Mouse (Mus musculus): ENCODE data around the gene Irx6.
A peak's percentile ranks its signal among the peaks of the same experiment; 100 is the strongest.

Irx6 gene

GRCm38 (mm10) chr8:92674244-92675128 is at the start of gene Irx6:
Gene Irx6, plus strand, starts transcription at chr8:92674288.
- no peak for DNase-seq

GRCm38 (mm10) chr8:92628711-92629650 is 45.1 kb upstream of the Irx6 start:
- DNase-seq = no peak

- DNase-seq = no peak
These were observed 40.9 kb upstream of the Irx6 start for GRCm38 (mm10) chr8:92633199-92633598.

- DNase-seq = no peak
These were observed 33.3 kb upstream of the Irx6 start for GRCm38 (mm10) chr8:92640820-92641219.

DNA sequence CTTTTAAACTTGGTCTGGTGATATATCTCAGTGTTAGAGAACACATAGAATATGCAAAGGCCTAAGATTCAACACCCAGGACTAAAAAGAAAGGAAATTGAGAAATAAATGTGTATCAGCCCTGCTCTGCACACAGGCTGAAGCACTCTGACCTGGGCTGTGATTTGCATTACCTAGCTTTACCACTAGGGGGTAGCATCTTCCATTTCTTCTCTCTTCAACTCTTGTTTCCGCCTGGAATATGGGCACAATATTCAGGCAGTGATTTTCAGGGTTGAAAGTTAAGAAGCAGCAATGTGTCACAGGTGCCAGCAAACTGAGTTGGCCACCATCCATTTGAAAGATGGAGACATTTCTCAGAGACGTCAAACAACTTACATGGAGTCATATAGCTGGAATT is 27.5 kb upstream of the Irx6 start:
- no peak for DNase-seq

DNA sequence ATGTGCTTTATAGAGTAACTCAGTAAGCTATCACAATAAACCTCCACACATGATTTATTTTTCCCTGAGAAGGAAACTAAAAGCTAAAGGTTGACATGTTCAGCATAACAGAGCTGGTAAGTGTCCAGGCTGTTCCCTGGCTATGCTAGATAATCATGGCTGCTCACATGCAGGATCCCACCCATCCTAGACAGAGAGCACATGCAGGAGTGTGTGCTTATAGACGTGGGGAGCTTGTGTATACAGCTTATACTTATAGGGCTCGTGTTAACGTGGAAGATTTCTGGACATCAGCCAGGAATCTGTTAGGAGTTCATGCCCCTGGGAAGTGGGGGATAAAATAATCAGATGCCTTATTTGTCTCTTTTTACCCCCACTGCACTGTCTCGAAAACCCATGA is 9.9 kb upstream of the Irx6 start:
- DNase-seq = no peak

GRCm38 (mm10) chr8:92670236-92670635 is 3.9 kb upstream of the Irx6 start:
- no peak for DNase-seq

- DNase-seq = no peak
These were observed 3.4 kb upstream of the Irx6 start for GRCm38 (mm10) chr8:92670656-92671195.

- DNase-seq = no peak
These were observed 2.2 kb upstream of the Irx6 start for GRCm38 (mm10) chr8:92671892-92672291.

- DNase-seq = no peak
These were observed 987 bp upstream of the Irx6 start for GRCm38 (mm10) chr8:92673101-92673500.

- no peak for DNase-seq
These were observed 389 bp upstream of the Irx6 start for GRCm38 (mm10) chr8:92673555-92674243.

- DNase-seq = no peak
These were observed 4.3 kb downstream of the Irx6 start for GRCm38 (mm10) chr8:92678407-92678806.

DNA sequence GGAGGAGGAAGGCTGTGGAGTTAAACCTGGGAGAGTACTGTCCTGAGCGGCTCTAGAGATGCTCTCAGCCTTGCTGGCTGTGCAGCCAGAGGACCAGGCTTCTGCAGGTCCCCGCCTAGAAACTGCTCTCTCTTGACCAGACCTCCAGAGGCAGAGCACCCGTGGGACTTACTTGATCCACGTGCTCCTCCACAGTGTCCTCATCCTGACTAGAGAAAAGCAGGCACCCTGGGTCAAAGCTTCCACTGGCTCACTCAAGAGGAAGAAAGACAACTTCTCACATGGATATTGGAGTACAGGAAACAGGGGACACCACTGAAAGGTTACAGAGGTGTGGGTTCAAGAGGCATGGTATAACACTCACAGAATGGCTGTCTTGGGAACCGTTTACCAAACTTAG is 23.3 kb downstream of the Irx6 start:
- no peak for DNase-seq

DNA sequence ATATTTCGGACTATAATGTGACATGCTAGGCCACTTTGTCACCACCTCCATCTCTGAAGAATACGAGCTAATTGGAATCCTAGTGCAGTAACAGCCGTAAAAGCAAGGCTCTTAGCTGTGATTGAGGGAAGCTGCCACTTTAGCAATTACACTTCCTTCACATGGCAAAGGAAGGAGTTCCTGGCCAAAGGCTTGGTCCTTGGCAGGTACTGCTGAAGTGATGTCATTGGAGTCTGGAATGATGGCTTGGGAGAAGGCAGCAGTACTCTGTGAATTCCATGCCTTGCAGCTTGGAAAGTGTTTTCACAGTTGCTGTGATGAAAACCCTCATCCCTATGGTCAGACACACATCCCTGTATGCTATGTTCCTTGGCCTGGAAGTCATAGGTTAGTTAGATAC is 24.3 kb downstream of the Irx6 start:
- DNase-seq = no peak

GRCm38 (mm10) chr8:92699922-92700540 is 25.9 kb downstream of the Irx6 start:
- DNase-seq = no peak

DNA sequence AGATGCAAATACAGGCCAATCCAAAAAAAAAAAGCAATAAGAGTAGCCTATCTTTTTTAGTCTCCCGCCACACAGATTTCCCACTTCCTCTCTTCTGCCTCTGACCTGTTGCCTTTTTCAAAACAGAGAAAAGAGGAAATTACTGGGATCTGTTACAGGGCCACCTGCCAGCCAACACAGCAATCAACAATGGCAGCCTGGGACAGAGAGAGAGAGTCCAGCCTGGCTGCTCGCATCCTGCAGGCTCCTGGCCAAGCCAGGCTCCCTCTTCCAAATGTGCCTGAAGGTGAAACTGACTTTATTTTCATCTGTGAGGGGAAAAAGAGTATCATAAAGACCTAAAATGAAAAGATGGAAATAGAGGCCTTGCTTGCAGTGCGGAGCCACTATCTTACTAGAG is 29.3 kb downstream of the Irx6 start:
- no peak for DNase-seq

DNA sequence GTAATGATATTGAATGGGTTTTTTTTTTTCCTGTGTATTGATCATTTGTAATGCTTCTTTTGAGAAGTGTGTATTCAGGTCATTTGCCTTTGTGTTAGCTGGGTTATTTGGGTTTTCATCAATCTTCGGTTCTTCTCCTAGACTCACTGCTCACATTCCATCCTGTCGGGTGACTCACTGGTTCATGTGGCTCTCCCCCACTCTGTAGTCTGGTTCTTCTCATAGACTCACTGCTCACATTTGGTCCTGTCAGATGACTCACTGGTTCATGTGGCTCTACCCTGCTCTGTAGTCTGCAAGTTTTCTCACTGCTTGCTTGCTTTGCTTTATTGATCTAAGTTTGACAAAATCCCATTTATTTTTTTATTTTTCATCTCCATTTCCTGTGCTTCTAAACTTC is 32.2 kb downstream of the Irx6 start:
- no peak for DNase-seq

DNA sequence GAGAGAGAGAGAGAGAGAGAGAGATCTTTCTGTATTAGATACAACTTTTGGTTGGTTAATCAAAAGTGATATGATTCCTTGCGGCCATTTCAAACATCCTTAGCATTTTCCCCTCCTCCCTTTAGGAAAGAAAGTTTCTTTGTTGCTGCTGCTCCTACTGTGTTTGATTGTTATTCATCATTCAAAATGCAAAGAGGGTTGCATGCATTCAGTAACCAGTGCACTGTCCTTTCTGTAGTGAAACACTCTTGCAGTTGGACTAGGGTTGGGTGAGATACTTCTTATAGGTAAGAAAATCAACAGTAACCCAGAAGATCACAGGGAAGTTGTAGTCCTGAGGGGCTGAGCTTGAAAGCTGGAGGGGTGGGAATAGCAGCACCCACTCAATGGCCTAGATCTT is 39.2 kb downstream of the Irx6 start:
- no peak for DNase-seq

- DNase-seq = no peak
These were observed 43.3 kb downstream of the Irx6 start for GRCm38 (mm10) chr8:92717418-92717817.

GRCm38 (mm10) chr8:92718057-92718456 is 44.0 kb downstream of the Irx6 start:
- no peak for DNase-seq

DNA sequence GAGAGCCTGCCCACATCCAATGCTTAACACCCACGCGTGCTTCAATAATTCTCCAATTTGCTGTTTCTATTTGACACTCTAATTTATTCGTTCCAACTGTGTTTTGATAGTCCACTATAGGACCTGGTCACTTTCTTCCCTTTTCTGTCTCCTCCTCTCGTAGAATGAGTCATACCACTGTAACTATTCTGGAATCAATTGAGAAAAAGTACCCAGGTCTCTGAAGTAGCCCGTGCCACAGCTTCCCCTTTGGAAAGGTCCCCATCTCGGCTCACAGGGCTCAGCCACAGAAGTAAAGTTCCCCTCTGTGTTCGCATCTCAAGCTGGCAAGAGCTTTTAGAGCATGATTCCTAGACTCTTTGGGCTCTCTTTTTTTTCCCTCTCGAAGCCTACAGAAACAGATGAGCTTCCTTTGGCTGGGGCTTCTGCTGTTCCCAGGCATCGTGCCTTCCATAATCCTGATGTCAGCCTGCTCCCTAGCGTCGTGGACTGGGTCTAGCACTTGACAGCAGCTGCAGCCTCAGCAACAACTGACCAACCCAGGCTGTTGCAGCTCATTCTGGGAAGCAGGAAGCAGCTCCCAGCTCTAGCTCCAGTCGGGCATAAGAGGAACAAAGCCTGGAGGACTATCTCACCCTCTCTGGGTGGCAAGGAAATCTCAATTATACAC is 47.3 kb downstream of the Irx6 start:
- DNase-seq = peak; percentile 63

GRCm38 (mm10) chr8:92721936-92722321 is 47.8 kb downstream of the Irx6 start:
- DNase-seq = no peak

Measured in right cerebral cortex, postnatal 25 days (tissue).